Mouse (Mus musculus) spleen, adult 2 months (tissue): ENCODE measurements around the gene Mgat2.

Source experiments
- CTCF ChIP-seq: fragments of 200-500 bp; IDR thresholded peaks from 2 replicates; pipeline ENCODE4 v1.5.1; 2011; ENCODE audit warnings: mild to moderate bottlenecking, inconsistent platforms; ENCODE audit not compliant: insufficient read depth, insufficient read length, insufficient replicate concordance; ENCODE audit errors: extremely low read depth
- POLR2A ChIP-seq: fragments of 200-500 bp; IDR thresholded peaks from 2 replicates; pipeline ENCODE4 v1.6.1; 2011; ENCODE audit warnings: low read depth, low read length, inconsistent platforms

DNA sequence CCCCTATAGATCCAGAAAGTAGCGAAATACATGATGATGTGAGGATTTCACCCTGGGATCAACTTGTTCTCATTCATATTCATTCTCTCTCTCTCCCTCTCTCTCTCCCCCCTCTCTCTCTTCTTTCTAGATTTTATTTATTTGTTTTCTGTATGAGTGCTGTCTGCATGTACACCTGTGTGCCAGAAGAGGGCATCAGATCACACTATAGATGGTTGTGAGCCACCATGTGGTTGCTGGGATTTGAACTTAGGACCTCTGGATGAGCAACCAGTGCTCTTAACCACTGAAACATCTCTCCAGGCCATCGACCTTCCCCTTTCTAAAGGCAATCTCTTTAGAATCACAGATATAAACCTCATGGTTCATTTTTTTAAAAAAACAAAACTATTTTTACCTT lies 24.6 kb downstream of the Mgat2 start:
- TF ChIP-seq CTCF (no peak), POLR2A (no peak)
